ENCODE assay signal across 23 mouse cellular contexts in genomic region chr5:134169231-134169630, GRCm38 (mm10).
"Had no signal": no experiment of that assay in that cellular context is flagged by ENCODE, and none has a peak within 500 bp of the region (broad histone marks: within the 10 kb centered on the region; RNA-seq: fewer than 3 reads in every experiment).

No protein-coding gene starts in this region.

- H3K9me3 ChIP-seq: limb, embryonic 10.5 days; limb, embryonic 13.5 days; liver, embryonic 12.5 days; liver, embryonic 15.5 days; midbrain, embryonic 12.5 days; midbrain, embryonic 15.5 days; neural tube, embryonic 12.5 days; stomach, embryonic 15.5 days had no signal

- H3K27me3 ChIP-seq: limb, embryonic 13.5 days; liver, embryonic 12.5 days; liver, embryonic 15.5 days; midbrain, embryonic 12.5 days; midbrain, embryonic 15.5 days; neural tube, embryonic 12.5 days; stomach, embryonic 15.5 days had no signal

- DNase-seq: kidney, adult 2 months; kidney, postnatal 10 days; kidney, postnatal 4 days; layer of hippocampus, adult 9-11 months; liver; lung, adult 18-20 months; lung, postnatal 14 days; retina, postnatal 1 day; right cerebral cortex, postnatal 25 days; spleen, adult 18-20 months; thymus, adult 18-20 months; thymus, postnatal 36 days had no signal

- H3K27ac ChIP-seq: limb, embryonic 10.5 days; limb, embryonic 13.5 days; liver, embryonic 12.5 days; liver, embryonic 15.5 days; macrophage; midbrain, embryonic 12.5 days; midbrain, embryonic 15.5 days; neural tube, embryonic 12.5 days; stomach, embryonic 15.5 days had no signal

- H3K36me3 ChIP-seq: stomach, embryonic 15.5 days had no signal

- H3K9ac ChIP-seq: limb, embryonic 13.5 days; liver, embryonic 12.5 days; liver, embryonic 15.5 days; midbrain, embryonic 12.5 days; midbrain, embryonic 15.5 days; neural tube, embryonic 12.5 days; stomach, embryonic 15.5 days had no signal

- H3K4me1 ChIP-seq: limb, embryonic 10.5 days; neural tube, embryonic 12.5 days; stomach, embryonic 15.5 days had no signal

- H3K4me3 ChIP-seq: limb, embryonic 10.5 days; limb, embryonic 13.5 days; liver, embryonic 12.5 days; liver, embryonic 15.5 days; midbrain, embryonic 12.5 days; midbrain, embryonic 15.5 days; neural tube, embryonic 12.5 days; stomach, embryonic 15.5 days had no signal

- H3K4me2 ChIP-seq: limb, embryonic 13.5 days; liver, embryonic 12.5 days; liver, embryonic 15.5 days; midbrain, embryonic 12.5 days; midbrain, embryonic 15.5 days; neural tube, embryonic 12.5 days; stomach, embryonic 15.5 days had no signal

- ATAC-seq: inflammation-experienced regulatory T-cells, adult 6 months; intestine, embryonic 16.5 days; liver, embryonic 12.5 days; midbrain, embryonic 15.5 days had no signal
